Mouse (Mus musculus) neutrophil, adult 5-6 weeks (primary cell): ENCODE measurements around the gene Vhl. TPM values are rescaled to one million over a fixed set of nuclear protein-coding genes. Genes with fewer than 3 reads are reported as not detected.
A peak's percentile ranks its signal among the peaks of the same experiment; 100 is the strongest.
"Not testable (repeated sequence)": the region's sequence is repeated elsewhere in the genome, so short reads cannot be mapped to it uniquely, and the experiment has no call there.

Source experiments
- ATAC-seq: fragments of 151-379, 151-347 bp; 2 replicates; pipeline ENCODE4 v1.8.0; 2017; ENCODE audit warnings: mild to moderate bottlenecking, moderate TSS enrichment; ENCODE audit not compliant: insufficient number of reproducible peaks, poor library complexity, low FRiP score, severe bottlenecking; ENCODE audit errors: extremely low read depth
- total RNA-seq: library from RNA; stranded (forward); fragments of 200-1000 nt; gene quantifications from 2 replicates; pipeline ENCODE4 v1.2.3, GENCODE M21; 2017

Vhl gene
- total RNA-seq, 1 experiment from 2014 or later, result 14.9 TPM

DNA sequence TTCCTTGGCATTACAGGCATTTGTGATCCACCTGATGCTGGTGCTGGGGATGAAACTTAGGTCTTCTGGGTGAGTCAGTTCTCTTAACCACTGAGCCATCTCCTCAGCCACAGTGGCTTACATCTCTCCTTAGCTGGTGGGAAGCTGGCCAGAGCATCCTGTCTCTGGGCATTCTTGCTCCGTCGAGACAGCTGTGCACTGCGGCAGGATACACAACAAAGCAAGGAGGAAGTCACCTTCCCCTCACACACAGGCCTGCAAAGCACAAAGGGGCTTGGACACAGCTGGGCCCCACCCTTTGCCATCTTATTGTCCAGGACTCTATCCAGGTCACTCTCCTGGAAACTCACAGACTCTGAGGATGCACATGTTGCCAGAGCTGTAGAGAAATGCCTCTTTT, 34.5 kb downstream of the Vhl start:
- ATAC-seq, result no peak

DNA sequence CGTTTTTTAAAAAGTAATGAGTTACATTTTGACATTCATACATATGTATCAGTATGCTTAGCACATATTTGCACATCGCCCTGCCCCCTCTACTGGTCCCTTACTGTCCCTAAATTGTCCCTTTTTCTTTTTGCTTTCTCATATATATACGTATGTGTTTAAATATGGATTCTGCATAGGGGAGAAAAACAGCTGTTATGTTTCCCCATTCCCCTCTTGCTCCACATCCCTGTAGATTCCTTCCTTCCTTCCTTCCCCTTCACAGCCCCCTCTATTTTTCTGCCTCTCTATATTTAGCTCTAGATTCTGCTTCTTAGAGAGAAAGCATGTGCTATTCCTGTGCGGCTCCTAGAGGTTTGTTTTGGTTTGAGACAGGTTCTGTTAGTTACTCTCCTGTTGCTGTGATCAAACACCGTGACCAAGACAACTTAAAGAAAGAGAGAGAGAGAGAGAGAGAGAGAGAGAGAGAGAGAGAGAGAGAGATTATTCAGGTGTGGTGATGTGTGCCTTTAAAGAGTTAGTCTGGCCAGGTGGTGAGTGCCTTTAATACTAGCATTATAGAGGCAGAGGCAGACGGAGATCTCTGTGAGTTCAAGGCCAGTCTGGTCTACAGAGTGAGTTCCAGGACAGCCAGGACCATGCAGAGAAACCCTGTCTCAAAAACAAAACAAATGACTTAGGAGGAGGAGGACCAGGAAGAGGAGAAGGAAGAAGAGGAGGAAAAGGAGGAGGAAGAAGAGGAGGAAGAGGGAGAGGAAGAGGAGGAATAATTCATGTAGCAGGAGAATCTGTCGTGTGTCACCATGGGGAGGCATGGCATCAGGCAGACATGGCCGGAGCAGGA, 36.1 kb downstream of the Vhl start:
- no peak for ATAC-seq

DNA sequence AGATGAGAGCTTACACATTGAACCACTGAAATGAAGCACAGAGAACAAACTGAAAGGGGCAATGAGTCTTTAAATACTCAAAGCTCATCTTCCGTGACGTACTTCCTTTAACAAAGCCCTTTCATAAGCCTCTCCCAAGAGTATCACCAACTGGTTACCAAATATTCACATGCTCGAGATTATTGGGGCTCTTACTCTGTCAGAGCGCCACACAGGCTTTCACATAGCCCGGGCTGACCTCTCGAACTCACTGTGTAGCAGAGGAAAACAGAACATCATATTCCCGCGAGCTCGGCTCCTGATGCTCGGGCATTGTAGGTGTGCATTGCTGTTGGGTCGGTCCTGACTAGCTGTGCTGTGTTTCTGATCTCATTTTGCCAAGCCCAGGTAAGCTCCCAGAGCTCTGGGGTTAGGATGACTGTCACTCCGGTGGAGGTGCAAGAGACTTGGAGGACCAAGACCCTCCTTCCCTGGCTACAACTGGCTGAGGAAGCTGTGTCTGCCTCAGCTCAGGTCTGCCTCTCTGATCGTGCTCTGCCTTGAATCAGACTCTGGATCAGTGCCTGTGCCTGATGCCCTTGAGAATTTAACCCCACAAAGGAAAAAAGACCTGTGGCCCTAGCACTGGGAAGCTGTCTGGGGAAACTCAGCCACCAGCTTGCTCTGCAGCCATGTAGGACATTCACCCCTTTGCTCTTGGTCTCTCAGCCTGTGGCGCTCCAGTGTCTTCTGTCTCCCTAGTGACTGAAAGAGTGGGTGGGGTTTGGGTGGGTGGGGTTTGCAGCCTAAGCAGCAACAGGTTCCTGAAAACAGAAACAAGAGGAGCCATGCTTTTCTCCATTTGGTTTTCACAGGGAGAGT, 37.0 kb downstream of the Vhl start:
- ATAC-seq, result peak; percentile 51

DNA sequence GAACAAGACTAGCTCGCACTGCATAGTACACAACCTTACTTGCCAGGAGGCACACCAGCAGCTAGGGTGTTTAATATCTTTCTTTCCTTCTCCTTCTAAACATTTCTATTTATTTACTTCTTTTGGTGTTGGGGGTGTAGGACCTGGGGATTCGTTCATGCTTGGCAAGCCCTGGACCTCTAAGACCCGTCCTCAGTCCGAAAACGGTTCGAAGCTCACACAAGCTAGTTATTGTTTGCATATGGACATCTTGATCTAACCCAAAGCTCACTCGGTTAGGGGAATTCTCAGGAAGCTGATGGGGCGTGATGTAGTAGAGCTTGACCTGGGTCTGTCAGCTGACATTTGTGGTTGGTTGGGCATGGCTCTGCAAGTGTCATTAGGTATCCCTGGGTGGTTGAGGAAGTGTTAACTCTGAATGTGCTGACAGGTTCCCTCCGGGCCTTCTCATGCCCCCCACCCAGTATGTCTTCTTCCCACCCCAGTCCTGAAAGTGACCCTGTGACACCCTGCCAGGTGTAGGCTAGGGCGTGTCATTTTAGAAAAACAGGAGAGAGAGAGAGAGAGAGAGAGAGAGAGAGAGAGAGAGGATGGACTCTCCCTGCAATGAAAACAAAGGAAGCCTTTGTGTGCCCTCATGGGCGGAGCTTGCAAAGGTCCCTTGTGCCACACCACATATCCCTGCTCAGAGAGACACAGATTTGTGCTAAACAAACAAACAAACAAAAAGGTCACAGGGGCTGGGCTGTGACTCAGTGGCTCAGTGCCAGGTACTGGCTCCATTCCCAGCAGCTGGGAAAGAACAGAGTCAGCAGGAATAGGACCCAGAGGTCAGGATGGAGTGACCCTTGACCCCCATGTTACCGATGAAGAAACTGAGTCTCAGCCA, 37.8 kb downstream of the Vhl start:
- ATAC-seq, result peak; percentile 62

DNA sequence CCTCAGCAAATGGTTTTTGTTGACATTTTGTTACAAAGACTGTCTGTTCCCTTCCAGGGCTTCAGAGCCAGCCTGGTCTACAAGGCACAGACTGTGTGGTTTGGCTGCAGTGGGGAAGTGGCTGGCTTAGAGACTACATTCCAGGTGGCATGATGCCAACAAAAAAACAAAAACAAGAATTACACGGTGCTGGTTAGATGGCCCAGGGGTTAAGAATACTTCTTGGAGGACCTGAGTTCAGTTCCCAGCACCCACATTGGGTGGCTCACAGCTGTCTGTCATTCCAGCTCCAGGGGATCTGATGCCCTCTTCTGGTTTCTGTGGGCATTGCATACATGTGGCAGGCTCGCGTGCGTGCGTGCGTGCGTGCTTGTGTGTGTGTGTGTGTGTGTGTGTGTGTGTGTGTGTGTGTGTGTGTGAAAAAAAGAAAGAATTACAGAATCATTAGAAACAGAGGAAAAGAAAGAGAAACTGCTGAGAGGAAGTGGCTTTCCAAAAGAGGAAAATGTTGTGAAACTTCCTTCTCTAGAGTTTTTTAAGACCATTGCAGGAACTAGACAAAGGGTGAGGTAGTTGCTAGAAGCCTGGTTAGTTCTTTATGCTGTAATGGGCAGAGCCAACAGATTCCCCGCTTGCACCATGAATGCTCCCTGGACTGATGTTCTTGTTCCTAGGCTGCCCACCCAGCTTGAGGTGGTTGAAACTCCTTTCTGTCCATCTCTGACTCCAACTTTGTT, 39.4 kb downstream of the Vhl start:
- no peak for ATAC-seq

DNA sequence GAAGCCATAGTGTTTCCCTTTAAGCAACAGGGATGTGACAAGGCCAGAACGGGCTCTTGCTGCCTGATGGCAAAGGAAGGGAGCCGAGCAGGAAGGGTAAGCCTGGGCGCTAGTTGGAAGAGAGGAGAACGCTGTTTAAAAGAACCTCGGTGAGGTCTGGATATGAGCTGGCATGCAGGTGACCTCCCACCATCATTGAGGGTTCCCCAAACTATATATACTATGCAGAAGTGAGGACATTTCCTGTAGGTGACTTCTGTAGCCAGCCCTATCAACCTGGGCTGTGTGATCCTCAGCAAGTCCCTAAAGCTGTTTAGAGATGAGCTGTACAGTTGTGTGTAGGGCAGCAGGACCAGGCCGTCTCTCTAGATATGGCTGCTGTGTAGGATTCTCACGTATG, 40.5 kb downstream of the Vhl start:
- no peak for ATAC-seq

DNA sequence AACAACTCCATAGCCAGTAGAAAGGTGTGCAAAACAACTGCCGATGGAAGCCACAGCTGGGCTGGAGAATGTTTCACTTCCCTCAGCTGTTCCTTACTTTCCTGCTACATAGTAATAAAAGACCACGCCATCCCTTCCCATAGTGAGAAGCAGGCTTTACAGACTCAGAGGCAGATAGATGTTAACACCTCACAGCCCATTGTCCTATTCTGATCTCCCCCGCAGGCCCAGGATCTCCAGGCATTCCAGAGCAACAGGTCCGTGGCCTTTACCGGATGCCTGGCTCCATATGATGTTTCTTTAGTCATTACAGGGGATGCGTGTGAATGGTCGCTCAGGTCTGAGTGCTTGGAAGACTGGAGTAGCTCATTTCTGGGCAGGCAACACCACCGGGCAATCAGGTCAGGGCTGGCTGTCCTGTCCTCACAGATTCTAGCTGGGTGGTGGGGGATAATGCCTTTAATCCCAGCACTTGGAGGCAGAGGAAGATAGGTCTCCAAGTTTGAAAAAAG, 43.9 kb downstream of the Vhl start:
- no peak for ATAC-seq

DNA sequence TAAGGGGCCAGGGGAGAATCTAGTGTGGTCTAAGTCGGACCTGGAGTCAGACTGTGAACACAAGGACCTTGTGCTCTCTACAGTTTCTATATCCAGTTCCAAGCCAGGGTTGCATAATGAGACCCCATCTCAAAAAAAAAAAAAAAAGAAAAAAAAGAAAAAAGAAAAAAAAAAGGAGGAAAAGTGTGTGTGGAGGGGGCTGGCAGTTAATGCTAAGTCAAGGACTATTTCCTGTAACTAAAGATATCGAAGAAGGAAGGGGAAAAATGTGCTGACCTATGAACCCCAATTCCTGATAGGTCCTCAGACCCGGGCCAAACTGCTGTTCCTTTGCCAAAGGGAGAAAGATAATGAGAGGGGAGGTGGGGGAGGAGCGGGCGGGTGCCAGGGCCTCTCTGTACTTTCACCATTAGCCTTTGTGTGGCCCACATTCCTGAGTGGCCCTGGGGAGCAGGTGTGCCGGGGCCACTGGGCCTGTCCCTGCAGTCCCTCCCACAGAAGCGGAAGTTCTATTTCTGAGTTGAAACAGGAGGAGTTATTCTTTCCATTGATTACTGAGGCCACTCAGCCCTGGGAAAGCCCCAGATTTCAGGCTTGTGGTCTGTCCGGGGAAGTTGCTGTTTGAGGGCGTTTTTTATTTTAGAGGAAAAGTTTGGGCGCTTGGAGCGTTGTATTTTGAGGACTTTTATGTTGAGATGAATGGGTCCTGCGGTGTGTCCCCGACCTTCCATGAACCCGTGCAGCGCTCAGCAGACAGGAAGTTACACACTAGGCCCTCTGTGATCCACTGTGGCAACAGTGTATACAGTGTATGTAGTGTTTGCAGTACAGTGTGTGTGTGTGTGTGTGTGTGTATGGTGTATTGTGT, 44.8 kb downstream of the Vhl start:
- peak; percentile 66 for ATAC-seq

DNA sequence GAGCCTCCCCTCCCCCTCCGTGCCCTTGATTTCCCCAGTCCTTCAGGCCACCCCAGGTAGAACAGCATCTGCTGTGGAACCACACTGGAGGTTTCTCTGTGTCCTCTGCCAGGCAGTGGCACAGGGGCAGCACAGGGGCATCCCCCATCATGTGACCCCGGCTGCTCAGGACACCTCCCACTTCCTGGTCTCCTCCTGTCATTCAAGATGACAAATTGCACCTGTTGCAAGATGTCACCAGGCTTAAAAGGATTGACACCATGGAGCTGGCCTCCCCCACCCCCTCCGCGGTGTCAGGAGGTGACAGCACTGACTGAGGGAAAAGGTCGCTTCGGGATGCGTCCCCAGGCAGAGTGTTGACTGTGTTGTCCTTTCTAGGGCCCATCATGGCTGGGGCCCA, 46.1 kb downstream of the Vhl start:
- ATAC-seq, result peak; percentile 60

DNA sequence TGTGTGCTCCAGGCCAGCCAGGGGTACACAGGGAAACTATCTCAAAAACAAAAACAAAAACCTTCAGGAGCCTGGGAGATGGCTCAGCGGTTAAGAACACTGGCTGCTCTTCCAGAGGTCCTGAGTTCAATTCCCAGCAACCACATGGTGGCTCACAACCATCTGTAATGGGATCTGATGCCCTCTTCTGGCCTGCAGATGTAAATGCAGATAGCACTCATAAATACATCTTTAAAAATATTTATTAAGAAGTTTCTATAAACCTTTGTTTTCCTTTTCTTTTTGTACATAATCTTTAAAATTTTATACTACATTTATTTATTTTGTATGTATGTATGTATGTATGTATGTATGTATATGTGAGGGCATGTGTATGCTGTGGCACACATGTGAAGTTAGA, 48.3 kb downstream of the Vhl start:
- ATAC-seq, result not testable (repeated sequence)

DNA sequence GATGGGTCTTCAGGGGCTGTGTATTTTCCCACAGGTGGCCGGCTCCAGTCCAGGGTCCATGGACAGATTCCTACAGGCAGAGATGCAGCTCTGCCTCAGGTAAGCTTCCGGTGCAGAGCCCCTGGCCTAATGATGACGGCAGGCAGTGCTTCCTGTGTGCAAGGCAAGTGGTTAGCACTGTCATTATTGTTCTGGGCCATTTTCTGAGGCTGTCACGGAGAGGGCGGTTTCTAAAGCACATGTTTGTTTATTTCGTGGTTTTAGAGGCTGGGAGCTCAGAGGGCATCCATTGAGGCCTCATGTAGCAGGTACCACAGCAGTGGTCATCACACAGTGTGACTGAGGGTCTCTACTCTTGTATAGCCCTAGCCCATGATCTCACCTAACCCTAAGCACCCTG, 49.2 kb downstream of the Vhl start:
- no peak for ATAC-seq

DNA sequence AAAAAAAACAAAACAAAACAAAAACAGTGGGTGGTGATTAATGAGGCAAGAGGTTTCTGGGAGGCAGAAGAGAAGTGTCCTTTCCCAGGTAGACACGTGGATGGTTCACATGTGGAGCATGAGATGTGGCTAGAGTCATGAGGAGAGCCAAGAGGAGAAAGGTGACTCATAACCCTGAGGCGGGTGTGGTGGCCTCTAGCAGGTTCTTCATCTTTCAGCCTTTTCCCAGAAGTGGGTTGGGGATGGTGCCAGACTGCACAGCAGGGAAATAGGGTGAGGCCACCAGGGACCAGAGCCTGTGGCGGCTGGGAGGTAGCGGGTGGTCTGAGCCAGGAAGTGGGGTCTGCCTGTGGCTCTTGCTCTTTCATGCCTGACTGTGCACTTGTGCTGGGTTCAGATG, 51.5 kb downstream of the Vhl start:
- no peak for ATAC-seq

DNA sequence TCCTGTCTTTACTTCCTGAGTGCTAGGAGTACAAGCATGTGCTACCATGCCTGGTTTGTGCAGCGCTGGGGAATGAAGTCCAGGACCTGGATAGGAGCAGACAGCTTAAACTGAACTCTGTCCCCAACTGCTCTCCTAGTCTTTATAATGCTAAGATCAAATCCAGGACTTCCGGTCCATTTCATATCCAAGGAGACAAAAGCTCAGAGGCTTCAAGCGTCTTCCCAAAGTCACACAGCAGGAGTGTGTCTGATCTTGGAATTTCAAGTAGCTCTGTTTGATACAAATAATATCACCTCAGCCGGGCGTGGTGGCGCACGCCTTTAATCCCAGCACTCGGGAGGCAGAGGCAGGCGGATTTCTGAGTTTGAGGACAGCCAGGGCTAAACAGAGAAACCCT, 52.2 kb downstream of the Vhl start:
- no peak for ATAC-seq

DNA sequence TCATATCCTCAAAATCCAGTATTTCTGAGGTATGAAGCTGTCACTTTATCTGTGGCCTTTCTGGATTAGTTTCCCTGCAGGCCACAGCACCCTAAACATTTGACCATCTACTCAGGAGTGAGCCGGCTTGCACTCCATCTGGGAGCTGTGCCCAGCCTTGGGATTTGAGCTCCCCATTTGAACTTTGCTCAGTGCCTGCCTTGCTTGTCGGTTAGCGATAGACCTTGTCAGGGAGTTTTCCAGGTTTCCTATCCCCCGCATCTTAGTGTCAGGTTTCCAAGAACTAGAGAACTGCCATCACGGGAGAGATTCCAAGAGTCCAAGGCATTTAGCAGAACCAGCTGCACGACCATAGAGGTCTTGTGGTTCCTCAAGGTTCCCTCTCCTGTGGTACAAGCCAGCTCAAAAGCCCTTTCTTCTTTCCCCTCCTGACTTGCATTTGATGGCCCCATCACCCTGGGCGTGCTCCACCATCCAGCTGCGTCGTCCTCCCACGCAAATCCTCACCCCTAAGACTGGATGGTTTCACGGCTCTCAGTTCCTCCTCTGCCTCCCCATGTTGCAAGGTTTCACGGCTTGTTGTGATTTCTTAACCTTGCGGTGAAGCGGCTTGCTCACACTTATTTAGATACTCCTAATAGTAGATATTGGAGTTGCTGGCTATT, 53.4 kb downstream of the Vhl start:
- peak; percentile 65 for ATAC-seq

DNA sequence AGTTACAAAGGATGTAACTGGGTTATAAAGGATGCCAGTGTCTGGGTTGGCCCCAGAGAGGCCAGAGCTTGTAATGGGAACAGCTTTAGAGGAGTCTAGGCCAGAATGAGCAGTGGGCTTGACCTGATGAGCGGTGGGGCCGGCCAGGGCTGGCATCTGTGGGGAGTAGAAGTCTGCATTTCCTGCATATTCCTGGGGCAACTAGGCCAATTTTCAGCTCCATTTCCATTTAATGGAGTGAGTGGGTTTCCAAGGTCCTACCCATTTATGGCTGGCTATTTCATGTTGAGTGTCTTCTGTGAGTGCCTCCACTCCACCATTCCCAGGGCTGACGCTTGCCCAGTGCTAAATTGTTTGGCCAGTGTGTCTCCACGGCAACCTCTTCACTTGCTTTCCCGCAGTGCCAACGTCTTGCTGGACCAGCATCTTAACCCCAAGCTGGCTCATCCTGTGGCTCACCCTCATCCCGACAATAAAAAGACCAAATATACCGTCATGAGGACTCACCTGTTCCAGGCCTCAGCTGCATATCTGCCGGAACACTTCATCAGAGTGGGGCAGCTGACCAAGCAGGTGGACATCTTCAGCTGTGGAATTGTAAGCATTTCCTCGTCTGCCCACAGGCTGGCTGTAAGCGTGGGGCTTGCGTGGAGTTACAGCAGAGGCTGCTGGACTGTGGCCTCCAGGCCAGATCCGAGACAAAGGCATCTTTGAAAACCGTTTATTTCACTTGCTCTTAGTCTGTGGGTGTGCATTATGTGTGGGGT, 54.7 kb downstream of the Vhl start:
- no peak for ATAC-seq

DNA sequence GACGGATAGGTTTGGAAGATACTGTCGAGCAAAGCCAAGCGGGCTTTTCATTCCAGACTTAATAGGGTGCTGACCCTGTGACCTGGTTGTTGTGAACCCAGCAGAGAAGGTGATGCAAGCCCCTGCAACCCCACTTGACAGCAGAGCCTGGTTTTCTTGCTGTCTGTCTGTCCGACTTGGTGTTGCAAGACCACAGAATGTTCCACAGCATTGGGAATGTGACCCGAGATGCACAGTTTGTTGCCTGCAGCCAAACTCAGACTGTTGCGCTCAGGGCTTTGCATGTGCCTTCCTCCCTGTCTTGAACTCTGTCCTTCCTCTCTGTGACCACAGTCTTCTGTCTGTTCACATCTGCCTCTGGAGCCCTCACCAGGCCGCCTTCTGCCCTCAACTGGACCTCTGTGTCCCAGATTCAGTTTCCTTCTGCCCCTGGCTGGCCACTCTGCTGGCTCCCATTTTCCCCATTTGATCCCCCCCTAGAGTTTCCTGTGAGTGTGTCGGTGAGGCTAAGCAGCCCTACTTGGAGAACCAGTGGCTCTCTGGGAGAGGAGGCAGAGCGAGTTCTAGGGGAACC, 56.3 kb downstream of the Vhl start:
- ATAC-seq, result no peak
